Mouse (Mus musculus) embryonic facial prominence, embryonic 12.5 days (tissue): Measurements from ENCODE around the gene Foxl1. TPM values are rescaled to one million over a fixed set of nuclear protein-coding genes. Genes with fewer than 3 reads are reported as not detected.
A peak's percentile ranks its signal among the peaks of the same experiment; 100 is the strongest.

ENCODE experiments used
- ATAC-seq: fragments of 200-750 bp; cut with Nextera tagmentation; 2 replicates; pipeline ENCODE4 v1.8.0; 2017; ENCODE audit not compliant: insufficient number of reproducible peaks, insufficient read depth, low FRiP score, low TSS enrichment
- H3K27ac ChIP-seq: fragments of 300-500 bp; sonication (generic); 2 replicates; pipeline ENCODE4 v1.5.1; 2016; ENCODE audit warnings: mild to moderate bottlenecking
- H3K27me3 ChIP-seq: fragments of 300-500 bp; sonication (generic); 2 replicates; pipeline ENCODE4 v1.6.1; 2016; ENCODE audit warnings: mild to moderate bottlenecking, moderate library complexity
- H3K36me3 ChIP-seq: fragments of 300-500 bp; sonication (generic); 2 replicates; pipeline ENCODE4 v1.6.1; 2016; ENCODE audit warnings: mild to moderate bottlenecking
- H3K4me1 ChIP-seq: fragments of 300-500 bp; sonication (generic); 2 replicates; pipeline ENCODE4 v1.6.1; 2016
- H3K4me2 ChIP-seq: fragments of 300-500 bp; sonication (generic); replicated peaks from 2 replicates; pipeline ENCODE4 v1.6.1; 2016; ENCODE audit warnings: mild to moderate bottlenecking, moderate library complexity
- H3K4me3 ChIP-seq: fragments of 300-500 bp; sonication (generic); 2 replicates; pipeline ENCODE4 v1.5.1; 2016; ENCODE audit warnings: mild to moderate bottlenecking
- H3K9ac ChIP-seq: fragments of 300-500 bp; sonication (generic); 2 replicates; pipeline ENCODE4 v1.6.1; 2016; ENCODE audit warnings: mild to moderate bottlenecking, moderate library complexity
- H3K9me3 ChIP-seq: fragments of 300-500 bp; sonication (generic); 2 replicates; pipeline ENCODE4 v1.6.1; 2016; ENCODE audit warnings: mild to moderate bottlenecking, moderate library complexity
- WGBS: fragments of 180-500 bp; shearing (Covaris S2); methylation state at CpG from one replicate; pipeline ENCODE4 v1.1.7; 2016; 5-methylcytosine and 5-hydroxymethylcytosine counted together
- polyA plus RNA-seq: library from polyadenylated mRNA; unstranded; fragments of >200 nt; fragmentation: Nextera tagmentation; extraction: Ambion mirVana; gene quantifications from 2 replicates; pipeline ENCODE4 v1.2.1, GENCODE M21; 2016

Foxl1 gene
- polyA plus RNA-seq, 1 experiment from 2014 or later, result 4.6 TPM

GRCm38 (mm10) chr8:121158812-121159211 is 31.1 kb downstream of the Foxl1 start:
- Histone ChIP-seq H3K27me3 (no peaks in the 10 kb centered on the region; the same call in 1 of the 2 replicates), H3K36me3 (no peaks in the 10 kb centered on the region), H3K9me3 (no peaks in the 10 kb centered on the region), H3K4me1 (peaks cover 9% of the 10 kb centered on the region; the same call in 1 of the 2 replicates), H3K4me3 (no peak overlapping the region), H3K9ac (no peak overlapping the region), H3K27ac (no peak overlapping the region), H3K4me2 (no peak overlapping the region)
- no peak for ATAC-seq
- 78% methylated on average over 13 of the region's 13 CpGs for WGBS

- Histone ChIP-seq H3K36me3 (no peaks in the 10 kb centered on the region), H3K4me2 (no peak overlapping the region)
Measured at GRCm38 (mm10) chr8:121161437-121161836, 33.7 kb downstream of the Foxl1 start.

GRCm38 (mm10) chr8:121162413-121162812 is 34.7 kb downstream of the Foxl1 start:
- Histone ChIP-seq H3K27me3 (no peaks in the 10 kb centered on the region), H3K9ac (no peak overlapping the region), H3K9me3 (no peaks in the 10 kb centered on the region), H3K36me3 (no peaks in the 10 kb centered on the region), H3K4me1 (peaks cover 15% of the 10 kb centered on the region; the same call in 1 of the 2 replicates), H3K4me2 (no peak overlapping the region), H3K27ac (no peak overlapping the region), H3K4me3 (no peak overlapping the region)
- WGBS, result 64% methylated on average over 4 of the region's 4 CpGs
- ATAC-seq, result no peak

More at GRCm38 (mm10) chr8:121161437-121161836, 33.7 kb downstream of the Foxl1 start:
- no peak overlapping the region for H3K4me3 ChIP-seq
- peaks cover 15% of the 10 kb centered on the region; the same call in 1 of the 2 replicates for H3K4me1 ChIP-seq
- WGBS, result 91% methylated on average over 5 of the region's 5 CpGs
- H3K9ac ChIP-seq, result no peak overlapping the region
- no peak for ATAC-seq
- H3K9me3 ChIP-seq, result no peaks in the 10 kb centered on the region
- no peak overlapping the region for H3K27ac ChIP-seq
- H3K27me3 ChIP-seq, result no peaks in the 10 kb centered on the region; the same call in 1 of the 2 replicates

GRCm38 (mm10) chr8:121162906-121163695 is 35.4 kb downstream of the Foxl1 start:
- Histone ChIP-seq H3K9ac (no peak overlapping the region), H3K36me3 (no peaks in the 10 kb centered on the region), H3K27me3 (no peaks in the 10 kb centered on the region), H3K9me3 (no peaks in the 10 kb centered on the region), H3K4me2 (no peak overlapping the region), H3K4me1 (peaks cover 15% of the 10 kb centered on the region; the same call in 1 of the 2 replicates), H3K4me3 (no peak overlapping the region), H3K27ac (no peak overlapping the region)
- no peak for ATAC-seq
- 66% methylated on average over 11 of the region's 11 CpGs for WGBS

GRCm38 (mm10) chr8:121164017-121164469 is 36.3 kb downstream of the Foxl1 start:
- WGBS, result 40% methylated on average over 8 of the region's 8 CpGs
- ATAC-seq, result peak; percentile 49; the same call in 1 of the 2 replicates

GRCm38 (mm10) chr8:121168033-121168432 is 40.3 kb downstream of the Foxl1 start:
- no peak for ATAC-seq
- 65% methylated on average over 5 of the region's 5 CpGs for WGBS
- H3K4me1 ChIP-seq, result peaks cover 34% of the 10 kb centered on the region

More at GRCm38 (mm10) chr8:121164017-121164469, 36.3 kb downstream of the Foxl1 start:
- no peaks in the 10 kb centered on the region for H3K9me3 ChIP-seq
- H3K4me3 ChIP-seq, result no peak overlapping the region
- H3K4me2 ChIP-seq, result no peak overlapping the region
- peaks cover 15% of the 10 kb centered on the region; the same call in 1 of the 2 replicates for H3K4me1 ChIP-seq
- no peak overlapping the region for H3K9ac ChIP-seq
- no peak overlapping the region for H3K27ac ChIP-seq
- no peaks in the 10 kb centered on the region for H3K36me3 ChIP-seq
- H3K27me3 ChIP-seq, result no peaks in the 10 kb centered on the region

GRCm38 (mm10) chr8:121170116-121170515 is 42.4 kb downstream of the Foxl1 start:
- Histone ChIP-seq H3K27ac (peak overlapping the region; percentile 66; the same call in 1 of the 2 replicates), H3K4me3 (no peak overlapping the region), H3K4me1 (peaks cover 28% of the 10 kb centered on the region), H3K9me3 (no peaks in the 10 kb centered on the region), H3K27me3 (no peaks in the 10 kb centered on the region), H3K9ac (no peak overlapping the region), H3K36me3 (no peaks in the 10 kb centered on the region), H3K4me2 (no peak overlapping the region)
- 12% methylated on average over 7 of the region's 7 CpGs for WGBS
- ATAC-seq, result no peak

More at GRCm38 (mm10) chr8:121168033-121168432, 40.3 kb downstream of the Foxl1 start:
- Histone ChIP-seq H3K4me3 (no peak overlapping the region), H3K36me3 (no peaks in the 10 kb centered on the region), H3K27ac (no peak overlapping the region), H3K9ac (no peak overlapping the region), H3K4me2 (no peak overlapping the region), H3K27me3 (no peaks in the 10 kb centered on the region), H3K9me3 (no peaks in the 10 kb centered on the region)

GRCm38 (mm10) chr8:121170626-121171552 is 43.1 kb downstream of the Foxl1 start:
- H3K27ac ChIP-seq, result peak overlapping the region; percentile 66; the same call in 1 of the 2 replicates
- no peaks in the 10 kb centered on the region for H3K27me3 ChIP-seq
- no peaks in the 10 kb centered on the region for H3K36me3 ChIP-seq
- H3K4me1 ChIP-seq, result peaks cover 36% of the 10 kb centered on the region
- H3K4me2 ChIP-seq, result no peak overlapping the region
- no peak for ATAC-seq
- no peak overlapping the region for H3K9ac ChIP-seq
- 49% methylated on average over 27 of the region's 27 CpGs for WGBS
- H3K9me3 ChIP-seq, result no peaks in the 10 kb centered on the region
- H3K4me3 ChIP-seq, result no peak overlapping the region

- Histone ChIP-seq H3K9ac (no peak overlapping the region), H3K27ac (no peak overlapping the region), H3K27me3 (no peaks in the 10 kb centered on the region), H3K9me3 (no peaks in the 10 kb centered on the region), H3K4me2 (no peak overlapping the region), H3K4me3 (no peak overlapping the region), H3K4me1 (peaks cover 43% of the 10 kb centered on the region), H3K36me3 (no peaks in the 10 kb centered on the region)
- 65% methylated on average over 8 of the region's 8 CpGs for WGBS
- no peak for ATAC-seq
Measured at GRCm38 (mm10) chr8:121172567-121172966, 44.8 kb downstream of the Foxl1 start.

- 45% methylated on average over 10 of the region's 10 CpGs for WGBS
- H3K36me3 ChIP-seq, result no peaks in the 10 kb centered on the region
- H3K9me3 ChIP-seq, result no peaks in the 10 kb centered on the region
- H3K4me1 ChIP-seq, result peaks cover 46% of the 10 kb centered on the region
- no peak for ATAC-seq
- peak overlapping the region; percentile 29; the same call in 1 of the 2 replicates for H3K4me2 ChIP-seq
- H3K27me3 ChIP-seq, result no peaks in the 10 kb centered on the region
- no peak overlapping the region for H3K4me3 ChIP-seq
- H3K9ac ChIP-seq, result no peak overlapping the region
- peak overlapping the region; percentile 36; the same call in 1 of the 2 replicates for H3K27ac ChIP-seq
Measured at GRCm38 (mm10) chr8:121174178-121174577, 46.4 kb downstream of the Foxl1 start.
